Mouse (Mus musculus) myocyte (in vitro differentiated cells): ENCODE results near the gene Nacad. TPM values are rescaled to one million over a fixed set of nuclear protein-coding genes. Genes with fewer than 3 reads are reported as not detected.

Experiments used
- H3K27me3 ChIP-seq: one replicate; pipeline ENCODE4 v1.6.1; 2011; ENCODE audit not compliant: control insufficient read depth, insufficient read depth, insufficient read length
- H3K36me3 ChIP-seq: one replicate; pipeline ENCODE4 v1.6.1; 2011; ENCODE audit not compliant: control insufficient read depth, insufficient read depth
- H3K4me2 ChIP-seq: one replicate; pipeline ENCODE4 v1.6.1; 2011; ENCODE audit warnings: low read depth, control low read depth
- H3K4me3 ChIP-seq: one replicate; pipeline ENCODE4 v1.5.1; 2011; ENCODE audit warnings: mild to moderate bottlenecking, control low read depth, moderate library complexity
- H3K79me2 ChIP-seq: one replicate; pipeline ENCODE4 v1.6.1; 2011; ENCODE audit not compliant: control insufficient read depth, insufficient read depth
- H3ac ChIP-seq: one replicate; pipeline ENCODE4 v1.6.1; 2011; ENCODE audit not compliant: control insufficient read depth, insufficient read length
- CEBPB ChIP-seq: IDR thresholded peaks from 2 replicates; pipeline ENCODE4 v1.6.1; 2011; ENCODE audit warnings: mild to moderate bottlenecking, moderate library complexity; ENCODE audit not compliant: poor library complexity, insufficient read depth, severe bottlenecking
- E2F4 ChIP-seq: IDR thresholded peaks from one replicate; pipeline ENCODE4 v1.6.1; 2011; ENCODE audit warnings: mild to moderate bottlenecking, control low read depth, moderate library complexity; ENCODE audit not compliant: insufficient read depth
- MAX ChIP-seq: IDR thresholded peaks from one replicate; pipeline ENCODE4 v1.6.1; 2011; ENCODE audit warnings: low read depth, mild to moderate bottlenecking, control low read depth
- MYOD1 ChIP-seq, 3 experiments: IDR thresholded peaks; one replicate each; pipeline ENCODE4 v1.6.1; 2011; ENCODE audit warnings: control low read depth in 2 of 3, low read depth in 2 of 3, mild to moderate bottlenecking in 2 of 3, moderate library complexity in 1 of 3; ENCODE audit not compliant: insufficient read length in 2 of 3, control insufficient read depth in 1 of 3
- MYOG ChIP-seq, 3 experiments: IDR thresholded peaks; one replicate each; pipeline ENCODE4 v1.6.1; 2011; ENCODE audit warnings: control low read depth in 2 of 3, low read depth in 2 of 3, mild to moderate bottlenecking in 2 of 3; ENCODE audit not compliant: insufficient read length in 2 of 3, control insufficient read depth in 1 of 3, insufficient read depth in 1 of 3
- POLR2A ChIP-seq: IDR thresholded peaks from one replicate; pipeline ENCODE4 v1.6.1; 2011; ENCODE audit warnings: low read depth, mild to moderate bottlenecking, control low read depth, moderate library complexity; ENCODE audit not compliant: insufficient read length
- POLR2AphosphoS2 ChIP-seq: IDR thresholded peaks from one replicate; pipeline ENCODE4 v1.6.1; 2011; ENCODE audit warnings: low read depth, control low read depth; ENCODE audit not compliant: insufficient read length
- REST ChIP-seq: IDR thresholded peaks from one replicate; pipeline ENCODE4 v1.6.1; 2011; ENCODE audit warnings: mild to moderate bottlenecking, control low read depth, moderate library complexity; ENCODE audit not compliant: insufficient read depth, insufficient read length
- SRF ChIP-seq: IDR thresholded peaks from one replicate; pipeline ENCODE4 v1.6.1; 2011; ENCODE audit warnings: low read depth; ENCODE audit not compliant: control insufficient read depth, insufficient read length
- TCF12 ChIP-seq: IDR thresholded peaks from one replicate; pipeline ENCODE4 v1.6.1; 2011; ENCODE audit warnings: mild to moderate bottlenecking, control low read depth; ENCODE audit not compliant: poor library complexity, insufficient read depth, severe bottlenecking
- TCF3 ChIP-seq: IDR thresholded peaks from one replicate; pipeline ENCODE4 v1.6.1; 2011; ENCODE audit warnings: low read depth, control low read depth; ENCODE audit not compliant: insufficient read length
- USF1 ChIP-seq: IDR thresholded peaks from one replicate; pipeline ENCODE4 v1.6.1; 2011; ENCODE audit warnings: low read depth, mild to moderate bottlenecking, control low read depth, moderate library complexity
- polyA plus RNA-seq: library from polyadenylated mRNA; unstranded; fragments of >200 nt; fragmentation: generic; extraction: Trizol; gene quantifications from one replicate; pipeline ENCODE4 v1.2.1, GENCODE M21; 2012; ENCODE audit warnings: missing spikeins

Gene Nacad
- polyA plus RNA-seq, 1 experiment = 1.00 TPM

DNA sequence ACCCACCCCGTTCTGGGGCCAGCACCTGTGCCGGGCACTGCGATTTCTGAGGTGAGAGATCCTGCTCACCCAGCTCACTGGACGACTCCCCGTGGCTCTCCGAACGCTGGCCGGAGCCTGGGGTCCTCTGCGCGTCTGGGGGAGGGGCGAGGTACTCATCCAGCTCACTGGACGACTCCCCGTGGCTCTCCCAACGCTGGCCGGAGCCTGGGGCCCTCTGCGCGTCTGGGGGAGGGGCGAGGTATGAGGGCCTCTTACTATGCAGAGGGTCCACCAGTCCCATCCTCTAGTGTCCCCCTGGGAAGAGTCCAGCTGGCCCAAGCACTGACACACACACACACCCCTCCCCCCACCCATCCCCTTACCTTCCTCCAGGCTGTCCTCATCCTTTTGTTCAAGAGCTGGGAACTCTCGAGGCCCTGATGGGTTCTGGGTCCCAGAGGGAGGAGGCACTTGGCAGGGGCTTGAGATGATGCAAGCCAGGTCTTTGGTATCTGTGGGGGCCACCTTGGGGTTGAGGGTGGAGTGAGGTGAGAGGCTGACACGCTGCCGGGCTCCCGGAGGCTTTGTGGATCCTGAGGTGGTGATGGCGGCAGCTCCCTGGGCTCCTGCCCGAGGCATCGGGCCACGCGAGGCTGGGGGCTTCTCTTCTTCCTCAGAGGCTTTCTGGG, 6.7 kb downstream of the Nacad start:
- Histone ChIP-seq H3K4me2 (no peak overlapping the region), H3ac (no peak overlapping the region), H3K79me2 (no peaks in the 10 kb centered on the region), H3K27me3 (no peaks in the 10 kb centered on the region), H3K36me3 (peaks cover 14% of the 10 kb centered on the region), H3K4me3 (no peak overlapping the region)
- TF ChIP-seq POLR2A = no peak
- no peak for TF ChIP-seq REST
- no peak for TF ChIP-seq USF1
- TF ChIP-seq TCF12 = no peak
- no peak for TF ChIP-seq MYOG (IDR thresholded peaks at IDR 0.05; ENCODE audit: control insufficient read depth in 1 of 3, insufficient read depth in 1 of 3, insufficient read length in 2 of 3, low read depth in 2 of 3)
- no peak for TF ChIP-seq MAX
- TF ChIP-seq POLR2AphosphoS2 = no peak
- no peak for TF ChIP-seq CEBPB
- TF ChIP-seq E2F4 = no peak
- TF ChIP-seq TCF3 = no peak
- TF ChIP-seq MYOD1 (IDR thresholded peaks at IDR 0.05; ENCODE audit: control insufficient read depth in 1 of 3, insufficient read length in 2 of 3, low read depth in 2 of 3) = no peak
- no peak for TF ChIP-seq SRF

GRCm38 (mm10) chr11:6598191-6598889, 7.5 kb downstream of the Nacad start:
- H3K4me3 ChIP-seq = no peak overlapping the region
- no peak for TF ChIP-seq E2F4
- no peak for TF ChIP-seq TCF12
- no peak for TF ChIP-seq POLR2AphosphoS2
- no peak for TF ChIP-seq USF1
- TF ChIP-seq TCF3 = no peak
- TF ChIP-seq REST = no peak
- TF ChIP-seq MYOD1 (IDR thresholded peaks at IDR 0.05; ENCODE audit: control insufficient read depth in 1 of 3, insufficient read length in 2 of 3, low read depth in 2 of 3) = no peak
- TF ChIP-seq MYOG (IDR thresholded peaks at IDR 0.05; ENCODE audit: control insufficient read depth in 1 of 3, insufficient read depth in 1 of 3, insufficient read length in 2 of 3, low read depth in 2 of 3) = no peak
- no peak for TF ChIP-seq POLR2A
- TF ChIP-seq CEBPB = no peak
- no peak for TF ChIP-seq SRF
- H3K79me2 ChIP-seq = no peaks in the 10 kb centered on the region
- H3K27me3 ChIP-seq = no peaks in the 10 kb centered on the region
- no peak overlapping the region for H3ac ChIP-seq
- H3K4me2 ChIP-seq = no peak overlapping the region
- peaks cover 19% of the 10 kb centered on the region for H3K36me3 ChIP-seq

DNA sequence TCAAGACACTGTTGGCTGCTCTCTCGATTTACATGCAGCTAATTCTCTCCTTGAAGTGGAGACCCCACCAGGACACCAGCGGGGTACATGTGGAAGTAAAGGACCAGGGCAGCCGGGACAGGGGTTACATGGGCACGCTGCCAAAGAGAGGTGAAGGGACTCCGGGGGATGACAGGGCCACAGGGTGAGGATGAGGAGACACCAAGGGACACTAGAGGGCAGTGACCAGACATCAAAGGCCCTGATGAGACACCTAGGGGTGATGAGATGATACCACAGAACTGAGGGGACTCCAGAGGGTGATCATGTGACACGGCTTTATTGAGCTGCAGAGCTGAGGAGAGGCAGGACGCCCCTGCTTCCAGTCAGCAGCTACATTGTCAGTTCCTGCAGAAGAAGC, 8.3 kb downstream of the Nacad start:
- no peaks in the 10 kb centered on the region for H3K79me2 ChIP-seq
- H3K36me3 ChIP-seq = peaks cover 24% of the 10 kb centered on the region
- TF ChIP-seq MYOD1 (IDR thresholded peaks at IDR 0.05; ENCODE audit: control insufficient read depth in 1 of 3, insufficient read length in 2 of 3, low read depth in 2 of 3) (no peak), POLR2A (no peak), POLR2AphosphoS2 (no peak), SRF (no peak), REST (no peak)
- H3K4me3 ChIP-seq = no peak overlapping the region
- no peaks in the 10 kb centered on the region for H3K27me3 ChIP-seq
- H3K4me2 ChIP-seq = no peak overlapping the region
- no peak overlapping the region for H3ac ChIP-seq

DNA sequence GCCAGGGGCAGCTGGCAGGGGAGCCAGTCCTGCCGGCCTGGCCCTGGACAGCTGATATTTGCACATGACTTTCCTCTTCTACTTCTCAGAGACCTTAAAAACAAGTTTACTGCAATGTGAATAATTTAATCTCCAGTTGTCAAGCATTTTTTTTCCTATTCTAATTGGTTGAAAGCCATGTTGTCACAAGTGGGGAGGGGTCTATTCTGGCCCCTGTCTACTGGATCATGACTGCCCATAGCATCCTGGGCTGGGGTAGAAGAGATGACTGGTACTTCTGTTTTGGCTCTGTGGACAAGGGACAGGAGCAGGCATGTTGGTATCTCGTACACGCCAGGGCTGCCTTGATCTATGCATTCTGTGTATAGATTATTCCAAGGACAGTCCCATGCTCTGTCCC, 9.2 kb downstream of the Nacad start:
- H3K27me3 ChIP-seq = no peaks in the 10 kb centered on the region
- peaks cover 31% of the 10 kb centered on the region for H3K36me3 ChIP-seq
- no peak overlapping the region for H3K4me2 ChIP-seq
- TF ChIP-seq MYOG (IDR thresholded peaks at IDR 0.05; ENCODE audit: control insufficient read depth in 1 of 3, insufficient read depth in 1 of 3, insufficient read length in 2 of 3, low read depth in 2 of 3) (no peak), MYOD1 (IDR thresholded peaks at IDR 0.05; ENCODE audit: control insufficient read depth in 1 of 3, insufficient read length in 2 of 3, low read depth in 2 of 3) (no peak), CEBPB (no peak), REST (no peak), TCF3 (no peak), USF1 (no peak), TCF12 (no peak), E2F4 (no peak), POLR2A (no peak), MAX (no peak), SRF (no peak)
- H3ac ChIP-seq = no peak overlapping the region
- no peaks in the 10 kb centered on the region for H3K79me2 ChIP-seq
- H3K4me3 ChIP-seq = no peak overlapping the region
